Mouse (Mus musculus) ES-Bruce4 (cell line): ENCODE results near the gene Slc12a9.

Experiments used
- CTCF ChIP-seq: IDR thresholded peaks from one replicate; pipeline ENCODE4 v1.8.1; 2011; ENCODE audit warnings: low read depth, low read length
- EP300 ChIP-seq: IDR thresholded peaks from 2 replicates; pipeline ENCODE4 v1.6.1; 2011; ENCODE audit warnings: low read depth, low read length; ENCODE audit not compliant: insufficient read depth

GRCm38 (mm10) chr5:137377176-137377575, 43.8 kb upstream of the Slc12a9 start:
- no peak for TF ChIP-seq CTCF
- TF ChIP-seq EP300 = no peak
